Mouse (Mus musculus): ENCODE data around the gene Tns1.

DNA sequence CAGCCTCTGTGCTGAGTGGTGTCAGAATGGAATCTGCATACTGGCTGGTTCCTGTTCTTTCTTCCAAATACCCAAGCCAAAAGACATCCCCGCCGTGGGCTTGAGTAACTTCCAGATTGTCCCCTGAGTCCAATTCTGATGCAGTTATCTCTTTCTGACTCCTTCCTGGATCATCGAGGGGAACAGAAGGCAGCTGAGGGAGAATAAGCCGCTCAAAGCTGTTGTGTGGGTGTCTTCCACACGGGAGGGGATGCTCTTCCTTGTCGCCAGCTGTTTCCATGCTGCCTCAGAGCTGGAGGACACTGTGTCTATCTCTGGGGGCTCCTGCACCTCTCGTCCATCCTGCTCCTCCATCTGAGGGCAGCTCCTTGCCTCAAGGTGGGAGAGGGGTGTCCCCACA is 133.0 kb downstream of the Tns1 start:
- TF ChIP-seq POLR2A (IDR thresholded peaks at IDR 0.05; ENCODE audit: insufficient read length, low read depth) (no peak), TCF12 (IDR thresholded peaks at IDR 0.05; ENCODE audit: insufficient read depth, poor library complexity, severe bottlenecking) (no peak), USF1 (IDR thresholded peaks at IDR 0.05; ENCODE audit: low read depth) (no peak), TCF3 (IDR thresholded peaks at IDR 0.05; ENCODE audit: insufficient read length, low read depth) (no peak), CEBPB (IDR thresholded peaks at IDR 0.05; ENCODE audit: insufficient read depth, poor library complexity, severe bottlenecking) (no peak), REST (IDR thresholded peaks at IDR 0.05; ENCODE audit: insufficient read depth, insufficient read length) (no peak)
